Mouse (Mus musculus) hindbrain, postnatal 0 days (tissue): ENCODE measurements around the gene Sgca. TPM values are rescaled to one million over a fixed set of nuclear protein-coding genes. Genes with fewer than 3 reads are reported as not detected.

Source experiments
- ATAC-seq: fragments of 200-750 bp; cut with Nextera tagmentation; 2 replicates; pipeline ENCODE4 v1.8.0; 2017; ENCODE audit warnings: mild to moderate bottlenecking, moderate TSS enrichment, moderate library complexity
- DNase-seq: peaks from one replicate; pipeline ENCODE4 v3.0.0-alpha.2; 2015; ENCODE audit warnings: low spot score
- H3K27ac ChIP-seq: fragments of 300-500 bp; sonication (generic); 2 replicates; pipeline ENCODE4 v1.5.1; 2014; ENCODE audit warnings: mild to moderate bottlenecking
- H3K27me3 ChIP-seq: fragments of 300-500 bp; sonication (generic); 2 replicates; pipeline ENCODE4 v1.6.1; 2014; ENCODE audit warnings: low read length, mixed read lengths; ENCODE audit not compliant: insufficient read depth
- H3K36me3 ChIP-seq: fragments of 300-500 bp; sonication (generic); 2 replicates; pipeline ENCODE4 v1.6.1; 2014; ENCODE audit warnings: low read length, mixed read lengths; ENCODE audit not compliant: insufficient read depth
- H3K4me1 ChIP-seq: fragments of 300-500 bp; sonication (generic); 2 replicates; pipeline ENCODE4 v1.6.1; 2014; ENCODE audit warnings: antibody characterized with exemption, low read length, mixed read lengths; ENCODE audit not compliant: insufficient read depth
- H3K4me2 ChIP-seq: fragments of 300-500 bp; sonication (generic); 2 replicates; pipeline ENCODE4 v1.6.1; 2014; ENCODE audit warnings: low read depth, mild to moderate bottlenecking, low read length, moderate library complexity, mixed read lengths
- H3K4me3 ChIP-seq: fragments of 300-500 bp; sonication (generic); 2 replicates; pipeline ENCODE4 v1.5.1; 2014; ENCODE audit warnings: low read length
- H3K9ac ChIP-seq: fragments of 300-500 bp; sonication (generic); replicated peaks from 2 replicates; pipeline ENCODE4 v1.6.1; 2014; ENCODE audit warnings: mild to moderate bottlenecking, low read length, moderate library complexity, mixed read lengths
- H3K9me3 ChIP-seq: fragments of 300-500 bp; sonication (generic); 2 replicates; pipeline ENCODE4 v1.6.1; 2016; ENCODE audit warnings: low read length, mixed read lengths
- CTCF ChIP-seq: IDR thresholded peaks from 2 replicates; pipeline ENCODE4 v1.5.1; 2016; ENCODE audit warnings: antibody characterized with exemption, control low read depth, low read depth
- WGBS: fragments of 180-500 bp; shearing (Covaris S2); extraction: QIAGEN DNeasy Blood & Tissue Kit; methylation state at CpG from one replicate; pipeline ENCODE4 v1.1.7; 2014; 5-methylcytosine and 5-hydroxymethylcytosine counted together
- polyA plus RNA-seq: library from polyadenylated mRNA; unstranded; fragments of >200 nt; fragmentation: Nextera tagmentation; extraction: Ambion mirVana; gene quantifications from 2 replicates; pipeline ENCODE4 v1.2.1, GENCODE M21; 2015
- total RNA-seq: library from RNA; depleted of rRNA; stranded (reverse); fragments of >200 nt; gene quantifications from 2 replicates; pipeline ENCODE4 v1.2.3, GENCODE M21; 2014

Gene Sgca
- total and polyA plus RNA-seq, 2 experiments from 2014 or later = 0.26 to 0.52 TPM

DNA sequence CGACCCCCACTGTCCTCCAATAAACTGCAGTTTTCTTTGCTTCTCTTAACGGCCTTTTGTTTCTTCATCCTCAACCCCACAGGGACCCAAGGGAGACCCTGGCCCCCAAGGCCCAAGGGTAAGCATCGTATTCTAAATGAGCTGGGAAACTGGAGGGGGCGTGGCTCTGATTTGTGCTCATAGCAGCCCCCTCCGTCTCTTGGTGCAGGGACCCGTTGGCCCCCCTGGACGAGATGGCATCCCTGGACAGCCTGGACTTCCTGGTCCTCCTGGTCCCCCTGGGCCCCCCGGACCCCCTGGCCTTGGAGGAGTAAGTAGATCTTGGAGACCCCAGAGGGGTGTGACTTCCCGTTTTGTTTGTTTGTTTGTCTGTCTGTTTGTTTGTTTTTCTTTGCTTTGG is 37.8 kb downstream of the Sgca start:
- no peak overlapping the region for H3K9ac ChIP-seq
- no peak for ATAC-seq
- H3K27me3 ChIP-seq = peaks cover 25% of the 10 kb centered on the region; the same call in 1 of the 2 replicates
- no peak for TF ChIP-seq CTCF
- no peaks in the 10 kb centered on the region for H3K9me3 ChIP-seq
- 20% methylated on average over 9 of the region's 9 CpGs for WGBS
- no peak overlapping the region for H3K4me3 ChIP-seq
- DNase-seq = no peak
- H3K4me1 ChIP-seq = peaks cover 4% of the 10 kb centered on the region; the same call in 1 of the 2 replicates
- no peak overlapping the region for H3K4me2 ChIP-seq
- H3K27ac ChIP-seq = no peak overlapping the region
- no peaks in the 10 kb centered on the region for H3K36me3 ChIP-seq

DNA sequence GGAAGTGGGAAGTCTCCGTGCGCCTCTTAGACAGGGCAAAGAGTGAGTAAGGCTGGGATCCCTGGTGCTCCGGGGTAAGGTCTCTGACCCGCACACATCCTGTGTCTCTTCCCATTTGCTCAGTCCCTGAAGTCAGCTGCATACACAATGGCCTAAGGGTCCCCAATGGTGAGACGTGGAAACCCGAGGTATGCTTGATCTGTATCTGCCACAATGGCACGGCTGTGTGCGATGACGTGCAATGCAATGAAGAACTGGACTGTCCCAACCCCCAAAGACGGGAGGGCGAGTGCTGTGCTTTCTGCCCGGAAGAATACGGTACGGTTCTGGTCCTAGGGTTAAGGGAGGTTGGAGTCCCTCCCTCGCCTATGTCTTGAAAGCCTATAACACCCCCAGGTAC is 38.3 kb downstream of the Sgca start:
- peak overlapping the region; percentile 65 for H3K4me2 ChIP-seq
- no peaks in the 10 kb centered on the region for H3K9me3 ChIP-seq
- TF ChIP-seq CTCF = no peak
- peak overlapping the region; percentile 30 for H3K4me3 ChIP-seq
- no peak overlapping the region for H3K27ac ChIP-seq
- ATAC-seq = no peak
- peaks cover 4% of the 10 kb centered on the region; the same call in 1 of the 2 replicates for H3K4me1 ChIP-seq
- WGBS = 2% methylated on average over 15 of the region's 15 CpGs
- no peak overlapping the region for H3K9ac ChIP-seq
- H3K27me3 ChIP-seq = peaks cover 28% of the 10 kb centered on the region; the same call in 1 of the 2 replicates
- no peaks in the 10 kb centered on the region for H3K36me3 ChIP-seq
- no peak for DNase-seq

DNA sequence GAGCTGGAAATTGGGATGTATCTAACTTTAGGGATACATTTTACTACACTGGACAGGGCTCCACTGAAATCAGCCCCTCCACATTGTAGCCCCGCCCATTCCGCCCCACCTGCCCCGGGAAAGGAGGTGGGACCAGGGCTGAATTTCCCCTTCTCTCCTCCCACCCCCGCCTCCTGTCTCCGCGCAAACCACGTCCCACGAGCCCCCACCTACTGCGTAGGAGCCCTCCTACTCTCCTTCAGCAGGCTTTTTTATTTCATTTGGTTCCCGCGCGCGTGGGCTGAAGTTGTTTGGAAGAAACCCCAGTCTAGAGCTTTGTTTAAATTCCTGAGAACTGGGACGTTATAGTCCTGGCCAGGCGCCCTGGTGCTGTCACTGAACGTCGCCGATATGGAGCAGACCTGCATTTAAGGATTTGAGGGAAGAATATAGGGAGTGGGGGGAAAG is 38.8 kb downstream of the Sgca start:
- no peaks in the 10 kb centered on the region for H3K9me3 ChIP-seq
- TF ChIP-seq CTCF = no peak
- 2% methylated on average over 18 of the region's 18 CpGs for WGBS
- no peak overlapping the region for H3K9ac ChIP-seq
- ATAC-seq (peak; percentile 15; the same call in 1 of the 2 replicates), DNase-seq (no peak)
- peaks cover 31% of the 10 kb centered on the region; the same call in 1 of the 2 replicates for H3K27me3 ChIP-seq
- peak overlapping the region; percentile 30 for H3K4me3 ChIP-seq
- H3K4me1 ChIP-seq = peaks cover 4% of the 10 kb centered on the region; the same call in 1 of the 2 replicates
- peak overlapping the region; percentile 65 for H3K4me2 ChIP-seq
- no peak overlapping the region for H3K27ac ChIP-seq
- no peaks in the 10 kb centered on the region for H3K36me3 ChIP-seq

- ATAC-seq (peak; percentile 78), DNase-seq (peak; percentile 94)
- Histone ChIP-seq H3K27ac (no peak overlapping the region), H3K36me3 (no peaks in the 10 kb centered on the region), H3K27me3 (peaks cover 31% of the 10 kb centered on the region; the same call in 1 of the 2 replicates), H3K4me3 (peak overlapping the region; percentile 30), H3K9me3 (no peaks in the 10 kb centered on the region), H3K9ac (no peak overlapping the region), H3K4me1 (peaks cover 4% of the 10 kb centered on the region; the same call in 1 of the 2 replicates), H3K4me2 (peak overlapping the region; percentile 65)
- TF ChIP-seq CTCF = peak; percentile 92
- 1% methylated on average over 16 of the region's 17 CpGs for WGBS
Observed at GRCm38 (mm10) chr11:94936851-94937295, 39.3 kb downstream of the Sgca start.

- 24% methylated on average over 19 of the region's 19 CpGs for WGBS
Observed at GRCm38 (mm10) chr11:94936045-94936444, 40.1 kb downstream of the Sgca start, which contains the start of gene Col1a1. Col1a1 (plus strand) TSS chr11:94936224.

DNA sequence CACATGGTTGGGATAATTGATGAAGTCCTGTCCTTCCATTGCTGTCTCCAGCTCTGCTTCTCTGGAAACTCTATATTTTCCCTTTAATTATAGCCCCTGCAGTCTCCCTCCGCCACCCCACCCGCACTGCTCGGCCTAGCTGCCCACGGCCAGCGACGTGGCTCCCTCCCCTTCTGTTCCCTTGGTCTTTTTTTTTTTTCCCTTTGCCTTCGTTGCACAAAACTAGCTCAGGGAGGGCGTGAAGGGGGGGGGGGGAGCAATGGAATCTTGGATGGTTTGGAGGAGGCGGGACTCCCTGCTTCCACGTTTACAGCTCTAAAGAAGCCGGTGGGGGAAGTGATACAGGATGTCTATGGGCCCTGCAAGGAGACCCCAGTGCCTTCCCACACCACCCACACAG is 41.6 kb downstream of the Sgca start:
- no peak overlapping the region for H3K27ac ChIP-seq
- no peak for TF ChIP-seq CTCF
- H3K9ac ChIP-seq = no peak overlapping the region
- no peak overlapping the region for H3K4me3 ChIP-seq
- 47% methylated on average over 11 of the region's 11 CpGs for WGBS
- H3K36me3 ChIP-seq = no peaks in the 10 kb centered on the region
- H3K4me1 ChIP-seq = peaks cover 4% of the 10 kb centered on the region; the same call in 1 of the 2 replicates
- H3K9me3 ChIP-seq = no peaks in the 10 kb centered on the region
- H3K4me2 ChIP-seq = no peak overlapping the region
- peaks cover 31% of the 10 kb centered on the region; the same call in 1 of the 2 replicates for H3K27me3 ChIP-seq
- no peak for ATAC-seq
- DNase-seq = no peak

More at GRCm38 (mm10) chr11:94936045-94936444, 40.1 kb downstream of the Sgca start, which contains the start of gene Col1a1:
- Histone ChIP-seq H3K9me3 (no peaks in the 10 kb centered on the region), H3K36me3 (no peaks in the 10 kb centered on the region), H3K27me3 (peaks cover 31% of the 10 kb centered on the region; the same call in 1 of the 2 replicates), H3K4me2 (peak within 1 kb of the TSS; percentile 65), H3K27ac (no peak within 1 kb of the TSS), H3K4me3 (peak within 1 kb of the TSS; percentile 30), H3K9ac (no peak within 1 kb of the TSS), H3K4me1 (peaks cover 4% of the 10 kb centered on the region; the same call in 1 of the 2 replicates)
- DNase-seq (no peak), ATAC-seq (no peak)
- TF ChIP-seq CTCF = no peak

DNA sequence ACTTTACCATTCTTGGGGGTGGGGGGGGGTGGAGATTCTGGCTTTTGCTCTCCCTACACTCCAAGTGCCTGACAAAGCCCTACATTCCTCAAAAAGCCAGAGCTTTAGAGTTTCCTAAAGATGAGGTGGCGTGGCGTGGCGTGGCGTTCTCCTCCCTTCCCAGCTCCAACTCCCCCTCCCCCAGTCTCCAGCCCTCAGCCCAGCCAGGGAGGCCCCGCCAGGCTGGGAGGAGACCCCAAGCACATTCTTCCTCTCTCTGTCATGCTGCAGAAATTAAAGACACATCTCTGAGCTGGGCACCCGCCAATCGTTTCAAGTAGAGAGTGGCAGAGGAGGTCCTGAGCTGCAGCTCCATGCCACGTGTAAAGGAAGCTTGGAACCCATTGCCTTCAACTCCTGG is 42.5 kb downstream of the Sgca start:
- TF ChIP-seq CTCF = no peak
- no peaks in the 10 kb centered on the region for H3K36me3 ChIP-seq
- no peak overlapping the region for H3K9ac ChIP-seq
- peaks cover 31% of the 10 kb centered on the region; the same call in 1 of the 2 replicates for H3K27me3 ChIP-seq
- peaks cover 4% of the 10 kb centered on the region; the same call in 1 of the 2 replicates for H3K4me1 ChIP-seq
- ATAC-seq (no peak), DNase-seq (no peak)
- 33% methylated on average over 8 of the region's 8 CpGs for WGBS
- H3K9me3 ChIP-seq = no peaks in the 10 kb centered on the region
- H3K4me3 ChIP-seq = no peak overlapping the region
- no peak overlapping the region for H3K4me2 ChIP-seq
- no peak overlapping the region for H3K27ac ChIP-seq
